Mouse (Mus musculus) testis, postnatal 10 days (tissue): ENCODE data around the gene Zbp1.

Experiments used
- DNase-seq: peaks from one replicate; pipeline ENCODE4 v3.0.0; 2021; ENCODE audit warnings: low spot score

Gene Zbp1

GRCm38 (mm10) chr2:173177951-173178350, 40.8 kb downstream of the Zbp1 start:
- DNase-seq: peak; percentile 51

DNA sequence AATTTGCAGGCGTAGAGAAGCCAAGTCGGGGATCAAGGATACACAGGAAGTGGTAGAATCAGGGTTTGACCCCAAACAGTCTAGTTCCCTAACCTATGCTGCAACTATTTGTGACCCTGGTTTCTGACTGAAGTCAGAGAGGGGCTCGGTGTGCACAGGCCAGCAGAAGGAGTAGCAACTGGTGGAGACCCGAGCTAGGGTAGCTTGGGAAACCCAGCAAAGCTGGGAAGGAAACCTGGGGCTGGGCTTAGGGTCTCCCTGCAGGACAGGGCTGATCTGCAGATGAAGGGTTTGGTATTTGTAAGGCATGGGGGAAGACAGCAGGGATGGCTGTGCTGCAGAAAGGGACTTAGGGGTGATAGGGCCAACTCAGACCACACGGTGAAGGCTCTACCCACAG, 41.2 kb downstream of the Zbp1 start:
- peak; percentile 34 for DNase-seq

DNA sequence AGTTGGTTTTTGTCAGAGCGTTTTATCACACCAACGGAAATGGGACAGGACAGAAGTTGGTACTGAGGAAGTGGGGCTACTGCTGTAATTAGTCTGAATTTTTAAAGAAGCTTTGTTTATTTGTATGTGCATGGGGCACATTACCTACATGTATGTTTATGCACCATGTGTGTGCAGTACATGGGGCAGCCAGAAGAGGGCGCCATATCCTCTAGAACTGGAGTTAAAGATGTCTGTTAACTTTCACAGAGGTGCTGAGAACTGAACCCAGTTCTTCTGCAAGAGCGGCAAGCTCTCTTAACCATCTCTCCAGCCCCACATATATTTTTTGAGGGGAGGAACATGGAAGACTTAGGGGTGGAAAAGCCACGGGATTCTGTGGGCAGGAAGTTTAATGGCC, 43.0 kb downstream of the Zbp1 start:
- DNase-seq: peak; percentile 57

GRCm38 (mm10) chr2:173174569-173174968, 44.2 kb downstream of the Zbp1 start:
- DNase-seq: peak; percentile 35

- DNase-seq: peak; percentile 72
Observed at GRCm38 (mm10) chr2:173173521-173174511, 44.9 kb downstream of the Zbp1 start.

GRCm38 (mm10) chr2:173173008-173173407, 45.7 kb downstream of the Zbp1 start:
- peak; percentile 44 for DNase-seq

DNA sequence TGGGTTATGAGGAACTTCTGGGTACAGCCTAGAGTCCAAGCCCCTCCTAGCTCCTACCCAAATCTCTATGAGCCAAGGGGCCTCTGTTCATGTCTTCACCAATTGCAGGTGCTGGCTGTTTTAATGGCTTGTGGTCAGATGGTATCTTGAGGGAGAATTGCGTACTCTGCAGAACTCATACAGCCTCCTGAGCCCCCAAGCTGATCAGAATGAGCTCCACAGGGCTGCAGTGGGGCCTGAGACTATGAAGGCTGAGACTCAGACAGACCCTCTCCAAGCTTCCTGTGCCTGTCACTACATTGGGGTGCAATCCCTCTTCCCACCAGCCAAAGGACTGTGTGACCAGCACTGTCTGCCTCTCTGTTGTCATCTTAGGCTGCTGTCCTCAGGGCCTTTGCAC, 46.3 kb downstream of the Zbp1 start:
- no peak for DNase-seq

DNA sequence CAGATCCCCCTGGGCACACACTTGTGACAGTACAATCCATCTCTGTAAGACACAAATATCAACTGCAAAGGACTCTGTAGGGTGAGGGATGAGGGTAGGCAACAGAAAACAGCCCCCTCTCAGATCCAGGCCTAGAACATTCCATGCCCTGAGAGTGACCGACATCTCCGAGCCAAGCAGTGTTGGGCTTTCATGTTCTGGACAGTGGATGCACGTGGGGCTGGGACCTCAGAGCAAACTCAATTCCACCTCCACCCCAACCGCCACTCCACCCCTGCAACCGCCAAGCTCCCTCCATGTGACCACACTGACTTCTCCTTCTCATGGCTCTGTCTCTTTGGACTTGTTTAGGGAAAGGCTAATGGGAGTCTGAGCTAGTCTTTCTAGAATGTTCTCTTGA, 46.8 kb downstream of the Zbp1 start:
- peak; percentile 40 for DNase-seq

GRCm38 (mm10) chr2:173171470-173171869, 47.3 kb downstream of the Zbp1 start:
- peak; percentile 55 for DNase-seq

- no peak for DNase-seq
Observed at GRCm38 (mm10) chr2:173170715-173171114, 48.0 kb downstream of the Zbp1 start.

GRCm38 (mm10) chr2:173170081-173170480, 48.6 kb downstream of the Zbp1 start:
- DNase-seq: no peak

- DNase-seq: no peak
Observed at GRCm38 (mm10) chr2:173168411-173168851, 50.3 kb downstream of the Zbp1 start.

GRCm38 (mm10) chr2:173165357-173165756, 53.4 kb downstream of the Zbp1 start:
- no peak for DNase-seq

- DNase-seq: no peak
Observed at GRCm38 (mm10) chr2:173164946-173165345, 53.8 kb downstream of the Zbp1 start.

- DNase-seq: no peak
Observed at GRCm38 (mm10) chr2:173164358-173164757, 54.4 kb downstream of the Zbp1 start.

DNA sequence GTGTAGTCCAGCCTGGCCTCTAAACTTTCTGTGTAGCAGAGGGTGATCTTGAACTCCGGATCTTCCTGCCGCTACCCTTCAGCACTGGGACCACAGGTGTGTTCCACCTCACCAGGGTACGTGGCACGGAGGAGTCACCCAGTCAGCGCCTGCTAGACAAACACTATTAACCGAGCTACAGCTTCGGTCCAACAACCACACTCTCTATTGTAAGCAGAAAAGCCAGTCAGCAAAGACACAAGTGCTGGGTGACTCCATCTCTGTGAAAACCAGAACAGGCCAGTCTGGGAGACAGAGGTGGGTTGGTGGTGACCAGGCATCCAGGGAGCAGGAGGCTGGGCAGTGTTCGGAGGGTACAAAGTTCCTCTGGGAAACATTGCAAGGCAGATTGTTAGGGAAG, 55.3 kb downstream of the Zbp1 start:
- DNase-seq: no peak

GRCm38 (mm10) chr2:173159354-173160311, 59.1 kb downstream of the Zbp1 start:
- DNase-seq: peak; percentile 80

DNA sequence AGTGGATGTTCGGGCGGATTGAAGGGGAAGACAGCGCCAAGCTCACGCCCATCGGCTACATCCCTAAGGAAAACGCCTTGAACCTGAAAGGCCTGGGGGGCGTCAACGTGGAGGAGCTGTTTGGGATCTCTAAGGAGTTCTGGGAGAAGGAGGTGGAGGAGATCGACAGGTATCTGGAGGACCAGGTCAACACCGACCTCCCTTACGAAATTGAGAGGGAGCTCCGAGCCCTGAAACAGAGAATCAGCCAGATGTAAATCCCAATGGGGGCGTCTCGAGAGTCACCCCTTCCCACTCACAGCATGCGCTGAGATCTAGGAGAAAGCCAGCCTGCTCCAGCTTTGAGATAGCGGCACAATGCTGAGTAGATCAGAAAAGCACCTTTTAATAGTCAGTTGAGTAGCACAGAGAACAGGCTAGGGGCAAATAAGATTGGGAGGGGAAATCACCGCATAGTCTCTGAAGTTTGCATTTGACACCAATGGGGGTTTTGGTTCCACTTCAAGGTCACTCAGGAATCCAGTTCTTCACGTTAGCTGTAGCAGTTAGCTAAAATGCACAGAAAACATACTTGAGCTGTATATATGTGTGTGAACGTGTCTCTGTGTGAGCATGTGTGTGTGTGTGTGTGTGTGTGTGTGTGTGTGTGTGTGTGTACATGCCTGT, 60.2 kb downstream of the Zbp1 start:
- no peak for DNase-seq

GRCm38 (mm10) chr2:173157871-173158270, 60.9 kb downstream of the Zbp1 start:
- DNase-seq: no peak

DNA sequence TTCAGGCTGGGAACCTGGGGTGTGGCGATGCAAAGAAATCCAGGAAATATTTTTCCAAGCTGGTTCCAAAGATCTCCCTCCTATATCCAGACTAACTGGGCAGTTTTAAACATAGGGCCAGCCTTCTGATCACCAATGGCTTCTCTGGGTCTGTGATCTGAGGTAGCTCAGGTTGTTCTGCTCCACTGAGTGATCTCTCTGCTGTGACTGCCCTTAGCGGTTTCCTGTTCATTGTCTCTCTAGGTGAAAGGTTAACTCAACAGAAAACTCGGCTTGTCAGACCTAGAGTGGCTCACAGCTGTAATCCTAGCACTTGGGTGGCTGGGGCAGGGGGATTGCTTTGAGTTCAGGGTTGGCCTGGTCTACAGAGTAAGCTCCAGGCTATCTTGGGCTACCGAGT, 61.3 kb downstream of the Zbp1 start:
- no peak for DNase-seq

DNA sequence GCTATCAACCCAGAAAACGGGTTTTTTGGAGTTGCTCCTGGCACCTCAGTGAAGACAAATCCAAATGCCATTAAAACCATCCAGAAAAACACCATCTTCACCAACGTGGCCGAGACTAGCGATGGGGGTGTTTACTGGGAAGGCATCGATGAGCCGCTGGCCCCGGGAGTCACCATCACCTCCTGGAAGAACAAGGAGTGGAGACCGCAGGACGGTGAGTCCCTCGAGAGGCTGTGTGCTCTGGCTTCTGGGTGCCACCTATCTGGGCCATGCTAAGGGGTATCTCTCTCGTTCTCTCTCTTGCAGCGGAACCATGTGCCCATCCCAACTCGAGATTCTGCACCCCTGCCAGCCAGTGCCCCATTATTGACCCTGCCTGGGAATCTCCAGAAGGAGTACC, 61.8 kb downstream of the Zbp1 start:
- DNase-seq: no peak
